Mouse (Mus musculus) small intestine, adult 2 months (tissue): Measurements from ENCODE around the gene Ccdc42. TPM values are rescaled to one million over a fixed set of nuclear protein-coding genes. Genes with fewer than 3 reads are reported as not detected.

Source experiments
- H3K27ac ChIP-seq: fragments of 200-500 bp; 2 replicates; pipeline ENCODE4 v1.5.1; 2012; ENCODE audit warnings: low read depth, low read length, control low read depth, inconsistent platforms; ENCODE audit not compliant: insufficient read depth
- H3K27me3 ChIP-seq: fragments of 200-500 bp; 2 replicates; pipeline ENCODE4 v1.6.1; 2012; ENCODE audit warnings: mild to moderate bottlenecking, moderate library complexity, low read length, inconsistent platforms; ENCODE audit not compliant: control insufficient read depth, insufficient read depth
- H3K36me3 ChIP-seq: fragments of 200-500 bp; 2 replicates; pipeline ENCODE4 v1.6.1; 2012; ENCODE audit warnings: mild to moderate bottlenecking, low read length, control low read depth, inconsistent platforms; ENCODE audit not compliant: control insufficient read depth, insufficient read depth
- H3K4me1 ChIP-seq: fragments of 200-500 bp; 2 replicates; pipeline ENCODE4 v1.6.1; 2012; ENCODE audit warnings: low read length, inconsistent platforms, mixed read lengths; ENCODE audit not compliant: control insufficient read depth, insufficient read depth, insufficient read length
- H3K4me3 ChIP-seq: fragments of 200-500 bp; 2 replicates; pipeline ENCODE4 v1.5.1; 2012; ENCODE audit warnings: low read depth, mild to moderate bottlenecking, control low read depth, inconsistent platforms, low read length, moderate library complexity
- CTCF ChIP-seq: fragments of 200-500 bp; IDR thresholded peaks from 2 replicates; pipeline ENCODE4 v1.5.1; 2012; ENCODE audit warnings: low read depth, mild to moderate bottlenecking, control low read depth, inconsistent platforms, low read length, moderate library complexity, mixed read lengths; ENCODE audit not compliant: insufficient replicate concordance, insufficient read length; ENCODE audit errors: extremely low read depth
- POLR2A ChIP-seq: fragments of 200-500 bp; IDR thresholded peaks from 2 replicates; pipeline ENCODE4 v1.6.1; 2012; ENCODE audit warnings: low read depth, mild to moderate bottlenecking, control low read depth, inconsistent platforms, low read length, moderate library complexity
- WGBS: fragments of 180-500 bp; shearing (Covaris S2); methylation state at CpG from one replicate; pipeline ENCODE4 v1.1.7; 2018; 5-methylcytosine and 5-hydroxymethylcytosine counted together
- polyA plus RNA-seq: library from polyadenylated mRNA; depleted of rRNA; stranded (reverse); fragments of >200 nt; gene quantifications from 2 replicates; pipeline ENCODE4 v1.2.3, GENCODE M21; 2012; rRNA removed

The Ccdc42 gene
- 0.20 and 1.6 TPM in 2 replicates for polyA plus RNA-seq

GRCm38 (mm10) chr11:68586721-68587120, at the start of gene Ccdc42:
Gene Ccdc42, plus strand, starts transcription at chr11:68587021.
- Histone ChIP-seq H3K4me1 (no peaks in the 10 kb centered on the region), H3K4me3 (no peak within 1 kb of the TSS), H3K27ac (no peak within 1 kb of the TSS), H3K27me3 (no peaks in the 10 kb centered on the region), H3K36me3 (no peaks in the 10 kb centered on the region)
- TF ChIP-seq POLR2A (no peak), CTCF (no peak)
- 46% methylated on average over 5 of the region's 5 CpGs for WGBS

GRCm38 (mm10) chr11:68539621-68540020, 47.2 kb upstream of the Ccdc42 start:
- no peak overlapping the region for H3K27ac ChIP-seq
- no peaks in the 10 kb centered on the region for H3K4me1 ChIP-seq
- H3K27me3 ChIP-seq: peaks cover 2% of the 10 kb centered on the region
- H3K4me3 ChIP-seq: no peak overlapping the region
- 70% methylated on average over 5 of the region's 5 CpGs for WGBS
- no peak for TF ChIP-seq POLR2A
- no peaks in the 10 kb centered on the region for H3K36me3 ChIP-seq

GRCm38 (mm10) chr11:68544554-68544953, 42.3 kb upstream of the Ccdc42 start:
- WGBS: 11% methylated on average over 8 of the region's 8 CpGs
- Histone ChIP-seq H3K27me3 (peaks cover 2% of the 10 kb centered on the region; the same call in 1 of the 2 replicates), H3K4me3 (no peak overlapping the region), H3K27ac (no peak overlapping the region), H3K36me3 (no peaks in the 10 kb centered on the region), H3K4me1 (no peaks in the 10 kb centered on the region)
- no peak for TF ChIP-seq POLR2A
- peak; percentile 62; the same call in 1 of the 2 replicates for TF ChIP-seq CTCF

GRCm38 (mm10) chr11:68545172-68545571, 41.6 kb upstream of the Ccdc42 start:
- no peak overlapping the region for H3K4me3 ChIP-seq
- 59% methylated on average over 7 of the region's 7 CpGs for WGBS

GRCm38 (mm10) chr11:68545682-68546222, 41.1 kb upstream of the Ccdc42 start:
- 73% methylated on average over 8 of the region's 8 CpGs for WGBS
- Histone ChIP-seq H3K36me3 (no peaks in the 10 kb centered on the region), H3K27me3 (no peaks in the 10 kb centered on the region), H3K27ac (no peak overlapping the region), H3K4me3 (no peak overlapping the region), H3K4me1 (no peaks in the 10 kb centered on the region)
- TF ChIP-seq POLR2A: no peak
- no peak for TF ChIP-seq CTCF

More at GRCm38 (mm10) chr11:68545172-68545571, 41.6 kb upstream of the Ccdc42 start:
- H3K27me3 ChIP-seq: 0 out of 2 replicates have a peak, but pooled peaks cover under 1% of the 10 kb centered on the region
- no peaks in the 10 kb centered on the region for H3K4me1 ChIP-seq
- no peak overlapping the region for H3K27ac ChIP-seq
- H3K36me3 ChIP-seq: no peaks in the 10 kb centered on the region
- no peak for TF ChIP-seq POLR2A
- no peak for TF ChIP-seq CTCF

- Histone ChIP-seq H3K4me1 (no peaks in the 10 kb centered on the region), H3K27ac (no peak overlapping the region), H3K27me3 (no peaks in the 10 kb centered on the region), H3K4me3 (no peak overlapping the region), H3K36me3 (no peaks in the 10 kb centered on the region)
- no peak for TF ChIP-seq CTCF
- 36% methylated on average over 2 of the region's 2 CpGs for WGBS
These were observed 39.3 kb upstream of the Ccdc42 start for GRCm38 (mm10) chr11:68547484-68547883.

GRCm38 (mm10) chr11:68549597-68549996, 37.2 kb upstream of the Ccdc42 start:
- 45% methylated on average over 3 of the region's 3 CpGs for WGBS
- no peaks in the 10 kb centered on the region for H3K27me3 ChIP-seq
- TF ChIP-seq POLR2A (no peak), CTCF (no peak)

GRCm38 (mm10) chr11:68550358-68550757, 36.5 kb upstream of the Ccdc42 start:
- TF ChIP-seq CTCF (no peak), POLR2A (no peak)
- Histone ChIP-seq H3K4me3 (no peak overlapping the region), H3K27me3 (no peaks in the 10 kb centered on the region), H3K36me3 (no peaks in the 10 kb centered on the region), H3K27ac (no peak overlapping the region), H3K4me1 (no peaks in the 10 kb centered on the region)
- 46% methylated on average over 4 of the region's 4 CpGs for WGBS

More at GRCm38 (mm10) chr11:68549597-68549996, 37.2 kb upstream of the Ccdc42 start:
- Histone ChIP-seq H3K36me3 (no peaks in the 10 kb centered on the region), H3K4me1 (no peaks in the 10 kb centered on the region), H3K27ac (no peak overlapping the region), H3K4me3 (no peak overlapping the region)
